Mouse (Mus musculus) embryonic facial prominence, embryonic 12.5 days (tissue): ENCODE data around the gene Gltp. TPM values are rescaled to one million over a fixed set of nuclear protein-coding genes. Genes with fewer than 3 reads are reported as not detected.

Experiments
- ATAC-seq: fragments of 200-750 bp; cut with Nextera tagmentation; 2 replicates; pipeline ENCODE4 v1.8.0; 2017; ENCODE audit not compliant: insufficient number of reproducible peaks, insufficient read depth, low FRiP score, low TSS enrichment
- H3K27ac ChIP-seq: fragments of 300-500 bp; sonication (generic); 2 replicates; pipeline ENCODE4 v1.5.1; 2016; ENCODE audit warnings: mild to moderate bottlenecking
- H3K27me3 ChIP-seq: fragments of 300-500 bp; sonication (generic); 2 replicates; pipeline ENCODE4 v1.6.1; 2016; ENCODE audit warnings: mild to moderate bottlenecking, moderate library complexity
- H3K36me3 ChIP-seq: fragments of 300-500 bp; sonication (generic); 2 replicates; pipeline ENCODE4 v1.6.1; 2016; ENCODE audit warnings: mild to moderate bottlenecking
- H3K4me1 ChIP-seq: fragments of 300-500 bp; sonication (generic); 2 replicates; pipeline ENCODE4 v1.6.1; 2016
- H3K4me2 ChIP-seq: fragments of 300-500 bp; sonication (generic); replicated peaks from 2 replicates; pipeline ENCODE4 v1.6.1; 2016; ENCODE audit warnings: mild to moderate bottlenecking, moderate library complexity
- H3K4me3 ChIP-seq: fragments of 300-500 bp; sonication (generic); 2 replicates; pipeline ENCODE4 v1.5.1; 2016; ENCODE audit warnings: mild to moderate bottlenecking
- H3K9ac ChIP-seq: fragments of 300-500 bp; sonication (generic); 2 replicates; pipeline ENCODE4 v1.6.1; 2016; ENCODE audit warnings: mild to moderate bottlenecking, moderate library complexity
- H3K9me3 ChIP-seq: fragments of 300-500 bp; sonication (generic); 2 replicates; pipeline ENCODE4 v1.6.1; 2016; ENCODE audit warnings: mild to moderate bottlenecking, moderate library complexity
- WGBS: fragments of 180-500 bp; shearing (Covaris S2); methylation state at CpG from one replicate; pipeline ENCODE4 v1.1.7; 2016; 5-methylcytosine and 5-hydroxymethylcytosine counted together
- polyA plus RNA-seq: library from polyadenylated mRNA; unstranded; fragments of >200 nt; fragmentation: Nextera tagmentation; extraction: Ambion mirVana; gene quantifications from 2 replicates; pipeline ENCODE4 v1.2.1, GENCODE M21; 2016

Gene Gltp
- polyA plus RNA-seq, 1 experiment from 2014 or later, result 64.5 TPM

GRCm38 (mm10) chr5:114653656-114654437, 36.9 kb downstream of the Gltp start:
- Histone ChIP-seq H3K9ac (no peak overlapping the region), H3K4me3 (no peak overlapping the region), H3K9me3 (no peaks in the 10 kb centered on the region), H3K27me3 (peaks cover 52% of the 10 kb centered on the region), H3K27ac (no peak overlapping the region), H3K36me3 (no peaks in the 10 kb centered on the region), H3K4me1 (peaks cover 25% of the 10 kb centered on the region), H3K4me2 (no peak overlapping the region)
- 67% methylated on average over 12 of the region's 15 CpGs for WGBS
- ATAC-seq, result no peak

- Histone ChIP-seq H3K27ac (no peak overlapping the region), H3K4me3 (no peak overlapping the region), H3K9ac (no peak overlapping the region), H3K4me1 (peaks cover 38% of the 10 kb centered on the region), H3K9me3 (no peaks in the 10 kb centered on the region), H3K4me2 (0 out of 2 replicates have a peak overlapping the region, but pooled peaks have one; percentile 3), H3K27me3 (peaks cover 28% of the 10 kb centered on the region), H3K36me3 (no peaks in the 10 kb centered on the region)
- 9% methylated on average over 3 of the region's 3 CpGs for WGBS
- ATAC-seq, result no peak
Observed at GRCm38 (mm10) chr5:114651449-114651848, 39.3 kb downstream of the Gltp start.

GRCm38 (mm10) chr5:114651002-114651401, 39.8 kb downstream of the Gltp start:
- Histone ChIP-seq H3K4me3 (no peak overlapping the region), H3K9me3 (no peaks in the 10 kb centered on the region), H3K27ac (no peak overlapping the region), H3K36me3 (no peaks in the 10 kb centered on the region), H3K4me2 (0 out of 2 replicates have a peak overlapping the region, but pooled peaks have one; percentile 3), H3K4me1 (peaks cover 40% of the 10 kb centered on the region), H3K9ac (no peak overlapping the region), H3K27me3 (peaks cover 23% of the 10 kb centered on the region)
- 30% methylated on average over 14 of the region's 14 CpGs for WGBS
- ATAC-seq, result no peak

GRCm38 (mm10) chr5:114648728-114649311, 42.0 kb downstream of the Gltp start:
- no peak for ATAC-seq

GRCm38 (mm10) chr5:114647211-114647974, 43.4 kb downstream of the Gltp start:
- H3K9ac ChIP-seq, result 0 out of 2 replicates have a peak overlapping the region, but pooled peaks have one; percentile 30
- peak overlapping the region; percentile 37; the same call in 1 of the 2 replicates for H3K27ac ChIP-seq
- WGBS, result under 1% methylated on average over 27 of the region's 27 CpGs
- H3K4me3 ChIP-seq, result peak overlapping the region; percentile 26
- no peaks in the 10 kb centered on the region for H3K36me3 ChIP-seq
- peaks cover 45% of the 10 kb centered on the region for H3K4me1 ChIP-seq
- peak overlapping the region; percentile 48 for H3K4me2 ChIP-seq
- peaks cover 13% of the 10 kb centered on the region for H3K27me3 ChIP-seq
- ATAC-seq, result peak; percentile 48
- H3K9me3 ChIP-seq, result no peaks in the 10 kb centered on the region

More at GRCm38 (mm10) chr5:114648728-114649311, 42.0 kb downstream of the Gltp start:
- Histone ChIP-seq H3K9me3 (no peaks in the 10 kb centered on the region), H3K4me2 (no peak overlapping the region), H3K36me3 (no peaks in the 10 kb centered on the region), H3K9ac (no peak overlapping the region), H3K4me1 (peaks cover 45% of the 10 kb centered on the region), H3K27ac (no peak overlapping the region), H3K4me3 (no peak overlapping the region), H3K27me3 (peaks cover 13% of the 10 kb centered on the region)
- 63% methylated on average over 11 of the region's 11 CpGs for WGBS

- peaks cover 13% of the 10 kb centered on the region for H3K27me3 ChIP-seq
- H3K9ac ChIP-seq, result no peak overlapping the region
- no peak overlapping the region for H3K4me2 ChIP-seq
- H3K4me3 ChIP-seq, result no peak overlapping the region
- H3K4me1 ChIP-seq, result peaks cover 35% of the 10 kb centered on the region
- 83% methylated on average over 5 of the region's 5 CpGs for WGBS
- ATAC-seq, result no peak
- no peaks in the 10 kb centered on the region for H3K9me3 ChIP-seq
- H3K36me3 ChIP-seq, result no peaks in the 10 kb centered on the region
- H3K27ac ChIP-seq, result no peak overlapping the region
Observed at GRCm38 (mm10) chr5:114645916-114646315, 44.9 kb downstream of the Gltp start.

GRCm38 (mm10) chr5:114644918-114645317, 45.9 kb downstream of the Gltp start:
- no peaks in the 10 kb centered on the region for H3K9me3 ChIP-seq
- H3K4me2 ChIP-seq, result no peak overlapping the region
- no peak overlapping the region for H3K27ac ChIP-seq
- no peak for ATAC-seq
- no peaks in the 10 kb centered on the region for H3K36me3 ChIP-seq
- H3K27me3 ChIP-seq, result peaks cover 11% of the 10 kb centered on the region; the same call in 1 of the 2 replicates
- H3K9ac ChIP-seq, result no peak overlapping the region
- H3K4me3 ChIP-seq, result no peak overlapping the region
- H3K4me1 ChIP-seq, result peaks cover 25% of the 10 kb centered on the region
- 20% methylated on average over 6 of the region's 6 CpGs for WGBS

GRCm38 (mm10) chr5:114640809-114641208, 50.0 kb downstream of the Gltp start:
- ATAC-seq, result no peak
- Histone ChIP-seq H3K4me1 (peaks cover 8% of the 10 kb centered on the region; the same call in 1 of the 2 replicates), H3K4me2 (no peak overlapping the region), H3K9me3 (no peaks in the 10 kb centered on the region), H3K4me3 (no peak overlapping the region), H3K27me3 (peaks cover 18% of the 10 kb centered on the region), H3K9ac (no peak overlapping the region), H3K36me3 (no peaks in the 10 kb centered on the region), H3K27ac (no peak overlapping the region)
- 81% methylated on average over 10 of the region's 10 CpGs for WGBS

GRCm38 (mm10) chr5:114639645-114639957, 51.2 kb downstream of the Gltp start:
- H3K4me1 ChIP-seq, result peaks cover 2% of the 10 kb centered on the region; the same call in 1 of the 2 replicates
- H3K36me3 ChIP-seq, result no peaks in the 10 kb centered on the region
- no peak overlapping the region for H3K27ac ChIP-seq
- WGBS, result 16% methylated on average over 7 of the region's 7 CpGs
- H3K4me3 ChIP-seq, result no peak overlapping the region
- peak overlapping the region; percentile 33 for H3K4me2 ChIP-seq
- no peaks in the 10 kb centered on the region for H3K9me3 ChIP-seq
- no peak overlapping the region for H3K9ac ChIP-seq
- peaks cover 18% of the 10 kb centered on the region for H3K27me3 ChIP-seq
- ATAC-seq, result no peak

- Histone ChIP-seq H3K27ac (no peak overlapping the region), H3K4me3 (no peak overlapping the region), H3K4me1 (0 out of 2 replicates have a peak, but pooled peaks cover 2% of the 10 kb centered on the region), H3K9me3 (no peaks in the 10 kb centered on the region), H3K9ac (no peak overlapping the region), H3K36me3 (no peaks in the 10 kb centered on the region), H3K27me3 (peaks cover 18% of the 10 kb centered on the region), H3K4me2 (peak overlapping the region; percentile 33)
- WGBS, result 15% methylated on average over 22 of the region's 22 CpGs
- 0 out of 2 replicates have a peak, but pooled peaks have one; percentile 61 for ATAC-seq
Observed at GRCm38 (mm10) chr5:114638769-114639644, 51.8 kb downstream of the Gltp start.

GRCm38 (mm10) chr5:114636091-114636490, 54.7 kb downstream of the Gltp start:
- 83% methylated on average over 25 of the region's 25 CpGs for WGBS
- Histone ChIP-seq H3K4me2 (no peak overlapping the region), H3K4me3 (no peak overlapping the region), H3K9ac (no peak overlapping the region), H3K36me3 (no peaks in the 10 kb centered on the region), H3K27me3 (peaks cover 16% of the 10 kb centered on the region), H3K9me3 (no peaks in the 10 kb centered on the region), H3K27ac (no peak overlapping the region), H3K4me1 (0 out of 2 replicates have a peak, but pooled peaks cover 2% of the 10 kb centered on the region)
- no peak for ATAC-seq
